Mouse (Mus musculus): ENCODE measurements around the gene Tmem243. TPM values are rescaled to one million over a fixed set of nuclear protein-coding genes. Genes with fewer than 3 reads are reported as not detected.
"Not testable (repeated sequence)": the region's sequence is repeated elsewhere in the genome, so short reads cannot be mapped to it uniquely, and the experiment has no call there.

Tmem243 gene
- polyA plus RNA-seq, 2 experiments: 4.2 to 10.6 TPM

DNA sequence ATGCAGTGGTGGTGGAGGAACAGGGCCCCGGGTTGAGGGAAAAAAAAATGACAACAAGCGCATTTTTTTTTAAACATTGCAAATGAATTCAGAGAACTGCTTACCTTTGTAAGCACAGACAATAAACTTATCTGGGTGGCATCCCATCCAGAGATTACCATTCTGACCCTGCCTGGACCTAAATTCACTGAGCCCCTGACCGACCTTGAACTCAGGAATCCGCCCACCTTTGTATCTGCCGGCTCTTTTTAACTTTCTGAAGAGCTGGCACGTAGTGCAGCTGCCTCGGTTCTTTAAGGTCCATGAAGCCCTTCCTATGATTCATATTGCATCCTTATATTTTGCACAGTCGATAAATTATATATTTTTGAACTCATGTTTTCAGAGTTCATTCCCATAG is 65.9 kb downstream of the Tmem243 start:
- no peak for ATAC-seq (ENCODE audit: insufficient read depth)
- no peak for DNase-seq (ENCODE audit: low read depth in 3 of 3, low spot score in 3 of 3)
- WGBS (ENCODE audit: insufficient replicate concordance): 56% methylated on average over 8 of the region's 8 CpGs
- no peaks in the 10 kb centered on the region for H3K27me3 ChIP-seq (ENCODE audit: control insufficient read depth, insufficient read depth, low read length)
- H3K4me2 ChIP-seq (ENCODE audit: low read depth): no peak overlapping the region
- H3K4me3 ChIP-seq (ENCODE audit: insufficient read depth in 1 of 2, low read depth in 2 of 2, low read length in 2 of 2): no peak overlapping the region
- no peak overlapping the region for H3K27ac ChIP-seq
- no peaks in the 10 kb centered on the region for H3K9me3 ChIP-seq (ENCODE audit: control insufficient read depth, low read length)
- H3K36me3 ChIP-seq (replicated peaks; ENCODE audit: control insufficient read depth, insufficient read depth, low read depth): no peaks in the 10 kb centered on the region
- H3K9ac ChIP-seq (replicated peaks): no peak overlapping the region
- TF ChIP-seq CTCF (IDR thresholded peaks at IDR 0.05; ENCODE audit: low read depth) (no peak), EP300 (IDR thresholded peaks at IDR 0.05; ENCODE audit: low read depth) (no peak)
- H3K4me1 ChIP-seq (replicated peaks; ENCODE audit: control insufficient read depth in 2 of 2, insufficient read depth in 2 of 2, low read length in 1 of 2): peaks cover 5 to 6% of the 10 kb centered on the region in 2 experiments

- DNase-seq (ENCODE audit: low read depth in 3 of 3, low spot score in 3 of 3): not testable (repeated sequence)
These were observed 69.0 kb downstream of the Tmem243 start for GRCm38 (mm10) chr5:9169328-9170005.

DNA sequence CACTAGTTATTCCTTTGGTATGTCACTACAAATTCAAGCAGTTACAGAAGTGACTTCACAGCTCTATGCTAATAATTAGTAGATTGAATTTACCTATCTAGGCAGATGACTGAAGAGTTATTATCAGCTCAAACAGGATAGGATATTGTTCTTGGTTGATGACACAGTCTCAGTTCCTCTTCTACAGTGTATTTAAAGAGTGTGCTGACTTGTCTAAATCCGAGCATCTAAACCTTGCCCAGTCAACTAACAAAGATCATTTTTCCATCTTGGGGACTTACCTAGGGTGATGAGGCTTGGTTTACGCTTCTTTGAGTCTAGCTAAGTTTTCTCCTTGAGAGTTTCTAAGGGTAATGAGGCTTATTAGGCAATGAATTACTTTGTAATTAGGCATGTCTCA is 72.8 kb downstream of the Tmem243 start:
- H3K27ac ChIP-seq: no peak overlapping the region
- no peak overlapping the region for H3K9ac ChIP-seq (replicated peaks)
- H3K27me3 ChIP-seq (ENCODE audit: control insufficient read depth, insufficient read depth, low read length): no peaks in the 10 kb centered on the region
- TF ChIP-seq EP300 (IDR thresholded peaks at IDR 0.05; ENCODE audit: low read depth) (no peak), CTCF (IDR thresholded peaks at IDR 0.05; ENCODE audit: low read depth) (no peak)
- no peak overlapping the region for H3K4me2 ChIP-seq (ENCODE audit: low read depth)
- H3K9me3 ChIP-seq (ENCODE audit: control insufficient read depth, low read length): no peaks in the 10 kb centered on the region
- H3K36me3 ChIP-seq (replicated peaks; ENCODE audit: control insufficient read depth, insufficient read depth, low read depth): no peaks in the 10 kb centered on the region
- 60% methylated on average over 2 of the region's 2 CpGs for WGBS (ENCODE audit: insufficient replicate concordance)
- no peak overlapping the region for H3K4me3 ChIP-seq (ENCODE audit: insufficient read depth in 1 of 2, low read depth in 2 of 2, low read length in 2 of 2)
- ATAC-seq (ENCODE audit: insufficient read depth) (no peak), DNase-seq (ENCODE audit: low read depth in 3 of 3, low spot score in 3 of 3) (no peak)
- no peaks in the 10 kb centered on the region for H3K4me1 ChIP-seq (replicated peaks; ENCODE audit: control insufficient read depth in 2 of 2, insufficient read depth in 2 of 2, low read length in 1 of 2)

More at GRCm38 (mm10) chr5:9169328-9170005, 69.0 kb downstream of the Tmem243 start:
- WGBS (ENCODE audit: insufficient replicate concordance): 62% methylated on average over 4 of the region's 5 CpGs
- H3K9ac ChIP-seq (replicated peaks); H3K27me3 ChIP-seq (ENCODE audit: control insufficient read depth, insufficient read depth, low read length); H3K36me3 ChIP-seq (replicated peaks; ENCODE audit: control insufficient read depth, insufficient read depth, low read depth); ATAC-seq (ENCODE audit: insufficient read depth); H3K4me2 ChIP-seq (ENCODE audit: low read depth); H3K4me1 ChIP-seq (replicated peaks; ENCODE audit: control insufficient read depth in 2 of 2, insufficient read depth in 2 of 2, low read length in 1 of 2); H3K27ac ChIP-seq; H3K4me3 ChIP-seq (ENCODE audit: insufficient read depth in 1 of 2, low read depth in 2 of 2, low read length in 2 of 2); H3K9me3 ChIP-seq (ENCODE audit: control insufficient read depth, low read length): not testable (repeated sequence)

- no peak overlapping the region for H3K27ac ChIP-seq
- no peak overlapping the region for H3K9ac ChIP-seq (replicated peaks)
- DNase-seq (ENCODE audit: low read depth in 3 of 3, low spot score in 3 of 3) (no peak), ATAC-seq (ENCODE audit: insufficient read depth) (no peak)
- no peaks in the 10 kb centered on the region for H3K4me1 ChIP-seq (replicated peaks; ENCODE audit: control insufficient read depth in 2 of 2, insufficient read depth in 2 of 2, low read length in 1 of 2)
- H3K4me2 ChIP-seq (ENCODE audit: low read depth): no peak overlapping the region
- no peak for TF ChIP-seq CTCF (IDR thresholded peaks at IDR 0.05; ENCODE audit: low read depth)
- 27% methylated on average over 1 of the region's 1 CpGs for WGBS (ENCODE audit: insufficient replicate concordance)
- H3K27me3 ChIP-seq (ENCODE audit: control insufficient read depth, insufficient read depth, low read length): no peaks in the 10 kb centered on the region
- H3K36me3 ChIP-seq (replicated peaks; ENCODE audit: control insufficient read depth, insufficient read depth, low read depth): no peaks in the 10 kb centered on the region
- no peak overlapping the region for H3K4me3 ChIP-seq (ENCODE audit: insufficient read depth in 1 of 2, low read depth in 2 of 2, low read length in 2 of 2)
- H3K9me3 ChIP-seq (ENCODE audit: control insufficient read depth, low read length): no peaks in the 10 kb centered on the region
These were observed 86.0 kb downstream of the Tmem243 start for GRCm38 (mm10) chr5:9186467-9186866.

Other genes starting within 250 kb of the Tmem243 start
- gene Abcb4, start 207.0 kb upstream of the Tmem243 start, polyA plus RNA-seq (2012; rRNA removed): 15.7 and 25.1 TPM in 2 replicates
- gene Abcb4, start 207.0 kb upstream of the Tmem243 start, polyA plus RNA-seq (2014; fragmentation: Nextera tagmentation; extraction: Ambion mirVana): 27.1 and 31.8 TPM in 2 replicates
- 11.1 and 19.7 TPM in 2 replicates for gene Crot, start 103.3 kb upstream of the Tmem243 start, polyA plus RNA-seq (2012; rRNA removed)
- 49.9 and 51.6 TPM in 2 replicates for gene Crot, start 103.3 kb upstream of the Tmem243 start, polyA plus RNA-seq (2014; fragmentation: Nextera tagmentation; extraction: Ambion mirVana)
- gene Dmtf1, start 61.1 kb downstream of the Tmem243 start, polyA plus RNA-seq (2012; rRNA removed): 8.0 and 10.8 TPM in 2 replicates
- 9.5 and 10.7 TPM in 2 replicates for gene Dmtf1, start 61.1 kb downstream of the Tmem243 start, polyA plus RNA-seq (2014; fragmentation: Nextera tagmentation; extraction: Ambion mirVana)
- gene 9330182L06Rik, start 165.4 kb downstream of the Tmem243 start, polyA plus RNA-seq (2012; rRNA removed): 0.11 and 0.17 TPM in 2 replicates
- 0.16 and 0.17 TPM in 2 replicates for gene 9330182L06Rik, start 165.4 kb downstream of the Tmem243 start, polyA plus RNA-seq (2014; fragmentation: Nextera tagmentation; extraction: Ambion mirVana)

Measured in liver, embryonic 14.5 days (tissue).